Mouse (Mus musculus): ENCODE data around the gene Ryr2.

Gene Ryr2

GRCm38 (mm10) chr13:11532014-11532890, 574.5 kb downstream of the Ryr2 start:
- no peak for DNase-seq

- DNase-seq, result no peak
Observed at GRCm38 (mm10) chr13:11523612-11524011, 583.1 kb downstream of the Ryr2 start.

GRCm38 (mm10) chr13:11520765-11521164, 586.0 kb downstream of the Ryr2 start:
- DNase-seq, result no peak

GRCm38 (mm10) chr13:11511540-11512177, 595.1 kb downstream of the Ryr2 start:
- no peak for DNase-seq

Data from cerebellum, adult 9-10 months (tissue).